Mouse (Mus musculus) MEL (cell line): ENCODE results near the gene Frmd4b. TPM values are rescaled to one million over a fixed set of nuclear protein-coding genes. Genes with fewer than 3 reads are reported as not detected.
A peak's percentile ranks its signal among the peaks of the same experiment; 100 is the strongest.

Experiments used
- DNase-seq: peaks from one replicate; pipeline ENCODE4 v3.0.0; 2011; ENCODE audit warnings: low read depth, low spot score
- H3K27ac ChIP-seq: 2 replicates; pipeline ENCODE4 v1.5.1; 2012; ENCODE audit warnings: low read depth, mild to moderate bottlenecking, control low read depth, low read length, moderate library complexity; ENCODE audit not compliant: control insufficient read depth
- H3K27me3 ChIP-seq, 2 experiments: fragments of 150-350 bp in 1 of 2; sonication (generic) in 1 of 2; 2 replicates each; pipeline ENCODE4 v1.6.1; 2012; ENCODE audit warnings: low read length in 2 of 2, mild to moderate bottlenecking in 2 of 2, improper control_type of control experiment in 1 of 2, moderate library complexity in 1 of 2; ENCODE audit not compliant: insufficient read depth in 2 of 2, control insufficient read depth in 1 of 2
- H3K36me3 ChIP-seq, 2 experiments: 2 replicates each; pipeline ENCODE4 v1.6.1; 2012 to 2014; ENCODE audit warnings: low read length in 2 of 2, improper control_type of control experiment in 1 of 2, inconsistent platforms in 1 of 2, mild to moderate bottlenecking in 1 of 2; ENCODE audit not compliant: insufficient read depth in 2 of 2, control insufficient read depth in 1 of 2
- H3K4me1 ChIP-seq, 2 experiments: fragments of 150-350 bp in 1 of 2; sonication (generic) in 1 of 2; 2 replicates each; pipeline ENCODE4 v1.6.1; 2012; ENCODE audit warnings: low read length in 2 of 2, improper control_type of control experiment in 1 of 2, mild to moderate bottlenecking in 1 of 2; ENCODE audit not compliant: insufficient read depth in 2 of 2, control insufficient read depth in 1 of 2
- H3K4me3 ChIP-seq, 2 experiments: fragments of 150-350 bp in 1 of 2; sonication (generic) in 1 of 2; 2 replicates each; pipeline ENCODE4 v1.5.1; 2012; ENCODE audit warnings: low read depth in 2 of 2, low read length in 2 of 2, mild to moderate bottlenecking in 2 of 2, moderate library complexity in 2 of 2, control low read depth in 1 of 2, improper control_type of control experiment in 1 of 2; ENCODE audit not compliant: control insufficient read depth in 1 of 2, insufficient read depth in 1 of 2
- H3K79me2 ChIP-seq: 2 replicates; pipeline ENCODE4 v1.6.1; 2012; ENCODE audit warnings: mild to moderate bottlenecking, low read length, moderate library complexity; ENCODE audit not compliant: control insufficient read depth, poor library complexity, insufficient read depth
- H3K9ac ChIP-seq: 2 replicates; pipeline ENCODE4 v1.6.1; 2012; ENCODE audit warnings: low read depth, mild to moderate bottlenecking, control low read depth, low read length, moderate library complexity; ENCODE audit not compliant: control insufficient read depth, poor library complexity, severe bottlenecking
- H3K9me3 ChIP-seq: fragments of 150-350 bp; sonication (generic); replicated peaks from 2 replicates; pipeline ENCODE4 v1.6.1; 2012; ENCODE audit warnings: mild to moderate bottlenecking, low read length, improper control_type of control experiment, moderate library complexity; ENCODE audit not compliant: insufficient read depth
- BHLHE40 ChIP-seq: IDR thresholded peaks from 2 replicates; pipeline ENCODE4 v1.6.1; 2012; ENCODE audit warnings: low read depth, mild to moderate bottlenecking, inconsistent platforms, low read length, improper control_type of control experiment, borderline replicate concordance
- CHD1 ChIP-seq: IDR thresholded peaks from 2 replicates; pipeline ENCODE4 v1.6.1; 2012; ENCODE audit warnings: low read depth, mild to moderate bottlenecking, inconsistent platforms, low read length, improper control_type of control experiment
- CHD2 ChIP-seq: IDR thresholded peaks from 2 replicates; pipeline ENCODE4 v1.6.1; 2011; ENCODE audit warnings: low read length, improper control_type of control experiment
- CTCF ChIP-seq, 3 experiments: IDR thresholded peaks in 2 of 3; conservative IDR thresholded peaks in 1 of 3; 2 replicates each; pipeline ENCODE4 v1.5.1; 2011 to 2012; ENCODE audit warnings: low read length in 3 of 3, low read depth in 2 of 3, mild to moderate bottlenecking in 2 of 3, improper control_type of control experiment in 1 of 3, inconsistent platforms in 1 of 3, mixed read lengths in 1 of 3, moderate library complexity in 1 of 3; ENCODE audit not compliant: control insufficient read depth in 1 of 3, insufficient read depth in 1 of 3, poor library complexity in 1 of 3, severe bottlenecking in 1 of 3
- E2F4 ChIP-seq: IDR thresholded peaks from 2 replicates; pipeline ENCODE4 v1.6.1; 2011; ENCODE audit warnings: low read depth, low read length, improper control_type of control experiment, borderline replicate concordance
- ELF1 ChIP-seq: IDR thresholded peaks from 2 replicates; pipeline ENCODE4 v1.6.1; 2014; ENCODE audit warnings: low read depth, mild to moderate bottlenecking, inconsistent platforms, low read length, improper control_type of control experiment, moderate library complexity
- EP300 ChIP-seq, 2 experiments: IDR thresholded peaks; 2 replicates each; pipeline ENCODE4 v1.6.1; 2011; ENCODE audit warnings: improper control_type of control experiment in 2 of 2, low read length in 2 of 2, low read depth in 1 of 2, mild to moderate bottlenecking in 1 of 2
- ETS1 ChIP-seq: IDR thresholded peaks from 2 replicates; pipeline ENCODE4 v1.6.1; 2012; ENCODE audit warnings: low read depth, mild to moderate bottlenecking, inconsistent platforms, low read length, improper control_type of control experiment, moderate library complexity
- HCFC1 ChIP-seq: IDR thresholded peaks from 2 replicates; pipeline ENCODE4 v1.6.1; 2012; ENCODE audit warnings: low read depth, mild to moderate bottlenecking, inconsistent platforms, low read length, improper control_type of control experiment, moderate library complexity
- JUND ChIP-seq: IDR thresholded peaks from 2 replicates; pipeline ENCODE4 v1.6.1; 2011; ENCODE audit warnings: low read depth, mild to moderate bottlenecking, improper control_type of control experiment, low read length
- KAT2A ChIP-seq: conservative IDR thresholded peaks from 2 replicates; pipeline ENCODE4 v1.6.1; 2012; ENCODE audit warnings: low read depth, low read length, improper control_type of control experiment, inconsistent platforms
- MAFK ChIP-seq: IDR thresholded peaks from 2 replicates; pipeline ENCODE4 v1.6.1; 2011; ENCODE audit warnings: low read depth, mild to moderate bottlenecking, low read length, improper control_type of control experiment, borderline replicate concordance
- MAZ ChIP-seq: IDR thresholded peaks from 2 replicates; pipeline ENCODE4 v1.6.1; 2012; ENCODE audit warnings: low read depth, mild to moderate bottlenecking, inconsistent platforms, low read length, improper control_type of control experiment
- MXI1 ChIP-seq: IDR thresholded peaks from 2 replicates; pipeline ENCODE4 v1.6.1; 2011; ENCODE audit warnings: mild to moderate bottlenecking, low read depth, low read length, improper control_type of control experiment
- MYC ChIP-seq: IDR thresholded peaks from 2 replicates; pipeline ENCODE4 v1.6.1; 2011; ENCODE audit warnings: low read depth, mild to moderate bottlenecking, low read length, improper control_type of control experiment, moderate library complexity
- NELFE ChIP-seq: IDR thresholded peaks from 2 replicates; pipeline ENCODE4 v1.6.1; 2011; ENCODE audit warnings: low read depth, low read length, improper control_type of control experiment
- NRF1 ChIP-seq: IDR thresholded peaks from 2 replicates; pipeline ENCODE4 v1.6.1; 2014; ENCODE audit warnings: low read depth, mild to moderate bottlenecking, inconsistent platforms, low read length, improper control_type of control experiment, moderate library complexity; ENCODE audit not compliant: poor library complexity, insufficient read depth, severe bottlenecking
- POLR2A ChIP-seq, 2 experiments: IDR thresholded peaks; 2 replicates each; pipeline ENCODE4 v1.6.1; 2011 to 2012; ENCODE audit warnings: low read length in 2 of 2, mild to moderate bottlenecking in 2 of 2, control low read depth in 1 of 2, improper control_type of control experiment in 1 of 2, low read depth in 1 of 2, moderate library complexity in 1 of 2; ENCODE audit not compliant: control insufficient read depth in 1 of 2, insufficient read depth in 1 of 2, poor library complexity in 1 of 2
- POLR2AphosphoS2 ChIP-seq: IDR thresholded peaks from 2 replicates; pipeline ENCODE4 v1.6.1; 2011; ENCODE audit warnings: low read length, improper control_type of control experiment
- SIN3A ChIP-seq: IDR thresholded peaks from 2 replicates; pipeline ENCODE4 v1.6.1; 2012; ENCODE audit warnings: low read length, improper control_type of control experiment, inconsistent platforms
- SMC3 ChIP-seq: IDR thresholded peaks from 2 replicates; pipeline ENCODE4 v1.6.1; 2011; ENCODE audit warnings: low read depth, low read length, improper control_type of control experiment
- TAL1 ChIP-seq: IDR thresholded peaks from 2 replicates; pipeline ENCODE4 v1.6.1; 2012; ENCODE audit warnings: mild to moderate bottlenecking, inconsistent platforms, low read length, moderate library complexity, mixed read lengths
- TBP ChIP-seq: IDR thresholded peaks from 2 replicates; pipeline ENCODE4 v1.8.0; 2011; ENCODE audit warnings: low read depth, low read length, improper control_type of control experiment
- USF1 ChIP-seq: IDR thresholded peaks from 2 replicates; pipeline ENCODE4 v1.6.1; 2014; ENCODE audit warnings: low read depth, mild to moderate bottlenecking, inconsistent platforms, low read length, improper control_type of control experiment, moderate library complexity
- ZKSCAN1 ChIP-seq: IDR thresholded peaks from 2 replicates; pipeline ENCODE4 v1.6.1; 2012; ENCODE audit warnings: low read depth, mild to moderate bottlenecking, inconsistent platforms, low read length, improper control_type of control experiment, moderate library complexity
- polyA plus RNA-seq, 2 experiments: library from polyadenylated mRNA; stranded (reverse) in 1 of 2; unstranded in 1 of 2; fragments of >175 nt in 1 of 2; fragments of >200 nt in 1 of 2; gene quantifications; 2 replicates each; pipeline versions ENCODE4 v1.2.1 to v1.2.4; 2012; ENCODE audit warnings: low replicate concordance in 2 of 2, low read depth in 1 of 2; ENCODE audit not compliant: insufficient read length in 2 of 2, insufficient read depth in 1 of 2, missing spikeins in 1 of 2
- total RNA-seq: library from RNA; depleted of rRNA; stranded (reverse); fragments of 300-350 nt; gene quantifications from 2 replicates; pipeline ENCODE4 v1.2.3, GENCODE M21; 2012

The Frmd4b gene
- total and polyA plus RNA-seq, 3 experiments, result 0.18 TPM; not detected in 2

DNA sequence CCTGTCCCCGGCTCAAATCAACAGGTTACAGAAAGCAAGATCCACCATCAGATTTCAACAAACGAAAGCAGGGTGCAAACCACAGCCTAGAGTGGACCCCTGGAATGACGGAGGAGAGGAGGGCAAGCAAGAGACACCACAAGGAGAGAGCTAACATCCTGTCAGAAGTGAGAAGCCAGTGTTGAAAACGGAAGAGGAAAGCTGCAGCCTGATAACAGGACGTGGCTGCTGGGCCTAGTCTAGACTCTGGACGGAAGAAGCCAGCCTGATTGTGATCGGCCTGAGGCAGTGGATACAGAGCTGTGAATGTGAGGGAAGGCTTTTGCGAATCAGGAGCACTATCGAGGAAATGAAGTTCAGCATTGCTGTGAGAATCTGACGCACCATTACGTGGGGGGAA is 296.2 kb downstream of the Frmd4b start:
- peak; percentile 9 for DNase-seq
- no peaks in the 10 kb centered on the region for H3K4me1 ChIP-seq
- TF ChIP-seq MAZ (no peak), E2F4 (no peak), ELF1 (no peak), HCFC1 (no peak), POLR2AphosphoS2 (no peak), USF1 (no peak), JUND (no peak), TAL1 (no peak)
- no peak overlapping the region for H3K27ac ChIP-seq
- H3K27me3 ChIP-seq, result 0 out of 4 replicates have a peak, but pooled peaks cover 0 to 2% of the 10 kb centered on the region in 2 experiments
- no peaks in the 10 kb centered on the region for H3K36me3 ChIP-seq
- H3K9ac ChIP-seq, result no peak overlapping the region
- no peaks in the 10 kb centered on the region for H3K79me2 ChIP-seq
- no peaks in the 10 kb centered on the region for H3K9me3 ChIP-seq
- H3K4me3 ChIP-seq, result no peak overlapping the region

DNA sequence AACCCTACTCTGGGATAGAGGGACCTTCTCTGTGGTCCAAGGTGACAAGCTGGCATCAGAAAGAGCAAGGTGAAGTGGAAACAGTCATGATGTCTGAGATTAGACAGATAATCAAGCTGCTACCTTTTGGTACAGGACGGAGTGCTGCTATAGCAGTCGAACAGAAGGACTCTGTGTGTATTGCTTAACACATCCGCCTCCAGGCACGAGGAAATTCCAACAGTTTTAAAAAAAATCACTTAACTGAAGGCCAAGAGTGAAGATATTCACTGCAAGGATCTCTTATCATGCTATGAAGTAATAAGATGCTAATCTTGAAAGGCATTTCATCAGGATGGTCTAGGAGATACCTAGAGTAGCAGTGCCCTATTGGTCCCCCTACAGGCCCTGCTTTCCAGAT is 298.3 kb downstream of the Frmd4b start:
- no peaks in the 10 kb centered on the region for H3K4me1 ChIP-seq
- no peaks in the 10 kb centered on the region for H3K79me2 ChIP-seq
- H3K27ac ChIP-seq, result no peak overlapping the region
- no peak for DNase-seq
- H3K4me3 ChIP-seq, result no peak overlapping the region
- no peaks in the 10 kb centered on the region for H3K36me3 ChIP-seq
- 0 out of 4 replicates have a peak, but pooled peaks cover 0 to 2% of the 10 kb centered on the region in 2 experiments for H3K27me3 ChIP-seq
- no peak overlapping the region for H3K9ac ChIP-seq
- no peak for TF ChIP-seq MXI1
- no peak for TF ChIP-seq MAZ
- TF ChIP-seq HCFC1, result no peak
- TF ChIP-seq E2F4, result no peak
- TF ChIP-seq CTCF (IDR thresholded peaks at IDR 0.05 in 2 of 3, conservative IDR thresholded peaks at IDR 0.05 in 1 of 3; ENCODE audit: control insufficient read depth in 1 of 3, insufficient read depth in 1 of 3, low read depth in 2 of 3, low read length in 3 of 3, poor library complexity in 1 of 3, severe bottlenecking in 1 of 3), result no peak
- TF ChIP-seq ZKSCAN1, result no peak
- TF ChIP-seq NRF1, result no peak
- TF ChIP-seq MAFK, result no peak
- no peak for TF ChIP-seq MYC
- no peak for TF ChIP-seq SMC3
- TF ChIP-seq NELFE, result no peak
- TF ChIP-seq CHD1, result no peak
- TF ChIP-seq CHD2, result no peak
- TF ChIP-seq ETS1, result no peak
- no peak for TF ChIP-seq TBP
- TF ChIP-seq EP300 (IDR thresholded peaks at IDR 0.05; ENCODE audit: low read depth in 1 of 2, low read length in 2 of 2), result no peak
- TF ChIP-seq SIN3A, result no peak
- no peak for TF ChIP-seq POLR2A (IDR thresholded peaks at IDR 0.05; ENCODE audit: control insufficient read depth in 1 of 2, insufficient read depth in 1 of 2, low read depth in 1 of 2, low read length in 2 of 2, poor library complexity in 1 of 2)
- TF ChIP-seq BHLHE40, result no peak
- TF ChIP-seq KAT2A, result no peak
- H3K9me3 ChIP-seq, result no peaks in the 10 kb centered on the region
